Mouse (Mus musculus): Measurements from ENCODE around the gene Olfr1225. TPM values are rescaled to one million over a fixed set of nuclear protein-coding genes. Genes with fewer than 3 reads are reported as not detected.
"Not testable (repeated sequence)": the region's sequence is repeated elsewhere in the genome, so short reads cannot be mapped to it uniquely, and the experiment has no call there.

Gene Olfr1225
- not detected in 2 replicates for polyA plus RNA-seq (2014; fragmentation: Nextera tagmentation; extraction: Ambion mirVana)

GRCm38 (mm10) chr2:89174569-89174968 is at the start of gene Olfr1225:
Olfr1225 (minus strand) TSS chr2:89174669.
- Histone ChIP-seq H3K4me1 (ENCODE audit: control insufficient read depth, insufficient read depth, low read length) (no peaks in the 10 kb centered on the region), H3K4me2 (ENCODE audit: low read length) (no peak within 1 kb of the TSS), H3K4me3 (replicated peaks; ENCODE audit: low read depth, low read length) (no peak within 1 kb of the TSS), H3K9ac (replicated peaks; ENCODE audit: low read length) (no peak within 1 kb of the TSS), H3K27me3 (ENCODE audit: control insufficient read depth, insufficient read depth, low read length) (no peaks in the 10 kb centered on the region), H3K27ac (replicated peaks; ENCODE audit: low read depth, low read length) (no peak within 1 kb of the TSS), H3K36me3 (ENCODE audit: control insufficient read depth, insufficient read depth, low read length) (no peaks in the 10 kb centered on the region), H3K9me3 (ENCODE audit: control insufficient read depth, low read length) (no peaks in the 10 kb centered on the region)
- ATAC-seq (ENCODE audit: low FRiP score, low TSS enrichment), result no peak
- DNase-seq, result no peak
- 94% methylated on average over 1 of the region's 1 CpGs for WGBS

- DNase-seq, result no peak
- 61% methylated on average over 2 of the region's 2 CpGs for WGBS
- no peaks in the 10 kb centered on the region for H3K27me3 ChIP-seq (ENCODE audit: control insufficient read depth, insufficient read depth, low read length)
- no peaks in the 10 kb centered on the region for H3K36me3 ChIP-seq (ENCODE audit: control insufficient read depth, insufficient read depth, low read length)
- no peaks in the 10 kb centered on the region for H3K9me3 ChIP-seq (ENCODE audit: control insufficient read depth, low read length)
- H3K4me1 ChIP-seq (ENCODE audit: control insufficient read depth, insufficient read depth, low read length), result no peaks in the 10 kb centered on the region
- H3K4me3 ChIP-seq (replicated peaks; ENCODE audit: low read depth, low read length), result no peak within 1 kb of the TSS
- no peak within 1 kb of the TSS for H3K9ac ChIP-seq (replicated peaks; ENCODE audit: low read length)
- no peak within 1 kb of the TSS for H3K27ac ChIP-seq (replicated peaks; ENCODE audit: low read depth, low read length)
- ATAC-seq (ENCODE audit: low FRiP score, low TSS enrichment), result no peak
- no peak within 1 kb of the TSS for H3K4me2 ChIP-seq (ENCODE audit: low read length)
Observed at GRCm38 (mm10) chr2:89199948-89200347, 25.5 kb upstream of the Olfr1225 start, which contains the start of gene Olfr1226. Olfr1226 (minus strand) TSS chr2:89200048.

GRCm38 (mm10) chr2:89196325-89196982 is 22.0 kb upstream of the Olfr1225 start:
- no peaks in the 10 kb centered on the region for H3K36me3 ChIP-seq (ENCODE audit: control insufficient read depth, insufficient read depth, low read length)
- no peak overlapping the region for H3K4me2 ChIP-seq (ENCODE audit: low read length)
- no peak overlapping the region for H3K4me3 ChIP-seq (replicated peaks; ENCODE audit: low read depth, low read length)
- DNase-seq, result no peak
- no peak overlapping the region for H3K27ac ChIP-seq (replicated peaks; ENCODE audit: low read depth, low read length)
- no peaks in the 10 kb centered on the region for H3K4me1 ChIP-seq (ENCODE audit: control insufficient read depth, insufficient read depth, low read length)
- no peaks in the 10 kb centered on the region for H3K9me3 ChIP-seq (ENCODE audit: control insufficient read depth, low read length)
- H3K27me3 ChIP-seq (ENCODE audit: control insufficient read depth, insufficient read depth, low read length), result no peaks in the 10 kb centered on the region
- H3K9ac ChIP-seq (replicated peaks; ENCODE audit: low read length), result no peak overlapping the region
- ATAC-seq (ENCODE audit: low FRiP score, low TSS enrichment), result no peak
- 93% methylated on average over 3 of the region's 3 CpGs for WGBS

- not testable (repeated sequence) for H3K4me2 ChIP-seq (ENCODE audit: low read length); ATAC-seq (ENCODE audit: low FRiP score, low TSS enrichment); H3K9me3 ChIP-seq (ENCODE audit: control insufficient read depth, low read length); H3K27me3 ChIP-seq (ENCODE audit: control insufficient read depth, insufficient read depth, low read length); H3K36me3 ChIP-seq (ENCODE audit: control insufficient read depth, insufficient read depth, low read length); H3K27ac ChIP-seq (replicated peaks; ENCODE audit: low read depth, low read length); H3K9ac ChIP-seq (replicated peaks; ENCODE audit: low read length); H3K4me1 ChIP-seq (ENCODE audit: control insufficient read depth, insufficient read depth, low read length); H3K4me3 ChIP-seq (replicated peaks; ENCODE audit: low read depth, low read length); DNase-seq
- 93% methylated on average over 4 of the region's 4 CpGs for WGBS
Observed at GRCm38 (mm10) chr2:89164711-89165110, 9.8 kb downstream of the Olfr1225 start.

GRCm38 (mm10) chr2:89163991-89164390 is 10.5 kb downstream of the Olfr1225 start, which contains the start of gene Olfr1224-ps1:
Olfr1224-ps1 (minus strand) TSS chr2:89164091.
- not testable (repeated sequence) for H3K27me3 ChIP-seq (ENCODE audit: control insufficient read depth, insufficient read depth, low read length); ATAC-seq (ENCODE audit: low FRiP score, low TSS enrichment); H3K4me1 ChIP-seq (ENCODE audit: control insufficient read depth, insufficient read depth, low read length); H3K36me3 ChIP-seq (ENCODE audit: control insufficient read depth, insufficient read depth, low read length); H3K9ac ChIP-seq (replicated peaks; ENCODE audit: low read length); H3K4me2 ChIP-seq (ENCODE audit: low read length); H3K9me3 ChIP-seq (ENCODE audit: control insufficient read depth, low read length); DNase-seq; H3K4me3 ChIP-seq (replicated peaks; ENCODE audit: low read depth, low read length); H3K27ac ChIP-seq (replicated peaks; ENCODE audit: low read depth, low read length)
- WGBS, result 95% methylated on average over 8 of the region's 8 CpGs

GRCm38 (mm10) chr2:89151460-89151859 is 23.0 kb downstream of the Olfr1225 start, which contains the start of gene Olfr1223:
Olfr1223 (minus strand) TSS chr2:89151560.
- 79% methylated on average over 1 of the region's 1 CpGs for WGBS
- Histone ChIP-seq H3K36me3 (ENCODE audit: control insufficient read depth, insufficient read depth, low read length) (no peaks in the 10 kb centered on the region), H3K27me3 (ENCODE audit: control insufficient read depth, insufficient read depth, low read length) (no peaks in the 10 kb centered on the region), H3K9ac (replicated peaks; ENCODE audit: low read length) (no peak within 1 kb of the TSS), H3K4me3 (replicated peaks; ENCODE audit: low read depth, low read length) (no peak within 1 kb of the TSS), H3K4me2 (ENCODE audit: low read length) (no peak within 1 kb of the TSS), H3K4me1 (ENCODE audit: control insufficient read depth, insufficient read depth, low read length) (no peaks in the 10 kb centered on the region), H3K9me3 (ENCODE audit: control insufficient read depth, low read length) (no peaks in the 10 kb centered on the region), H3K27ac (replicated peaks; ENCODE audit: low read depth, low read length) (no peak within 1 kb of the TSS)
- ATAC-seq (ENCODE audit: low FRiP score, low TSS enrichment) (no peak), DNase-seq (no peak)

- H3K4me2 ChIP-seq (ENCODE audit: low read length), result no peak within 1 kb of the TSS
- H3K9ac ChIP-seq (replicated peaks; ENCODE audit: low read length), result no peak within 1 kb of the TSS
- no peak within 1 kb of the TSS for H3K4me3 ChIP-seq (replicated peaks; ENCODE audit: low read depth, low read length)
- DNase-seq (no peak), ATAC-seq (ENCODE audit: low FRiP score, low TSS enrichment) (no peak)
- H3K4me1 ChIP-seq (ENCODE audit: control insufficient read depth, insufficient read depth, low read length), result no peaks in the 10 kb centered on the region
- H3K9me3 ChIP-seq (ENCODE audit: control insufficient read depth, low read length), result no peaks in the 10 kb centered on the region
- H3K36me3 ChIP-seq (ENCODE audit: control insufficient read depth, insufficient read depth, low read length), result no peaks in the 10 kb centered on the region
- H3K27me3 ChIP-seq (ENCODE audit: control insufficient read depth, insufficient read depth, low read length), result no peaks in the 10 kb centered on the region
- H3K27ac ChIP-seq (replicated peaks; ENCODE audit: low read depth, low read length), result no peak within 1 kb of the TSS
- 85% methylated on average over 3 of the region's 3 CpGs for WGBS
Observed at GRCm38 (mm10) chr2:89132954-89133353, 41.5 kb downstream of the Olfr1225 start, which contains the start of gene Olfr1222. Olfr1222 (minus strand) TSS chr2:89133054.
